Mouse (Mus musculus): ENCODE results near the gene Ttc39d.
"Not testable (repeated sequence)": the region's sequence is repeated elsewhere in the genome, so short reads cannot be mapped to it uniquely, and the experiment has no call there.

Ttc39d gene

GRCm38 (mm10) chr17:80199160-80199778 is 8.0 kb upstream of the Ttc39d start:
- no peak for DNase-seq

- no peak for DNase-seq
Measured at GRCm38 (mm10) chr17:80205657-80206056, 1.6 kb upstream of the Ttc39d start.

- DNase-seq = no peak
Measured at GRCm38 (mm10) chr17:80206301-80206670, 974 bp upstream of the Ttc39d start.

- DNase-seq = not testable (repeated sequence)
Measured at GRCm38 (mm10) chr17:80213998-80214397, 6.7 kb downstream of the Ttc39d start.

GRCm38 (mm10) chr17:80220131-80220530 is 12.9 kb downstream of the Ttc39d start:
- DNase-seq = no peak

- DNase-seq = no peak
Measured at GRCm38 (mm10) chr17:80221202-80221601, 13.9 kb downstream of the Ttc39d start.

GRCm38 (mm10) chr17:80221890-80222628 is 14.8 kb downstream of the Ttc39d start:
- DNase-seq = peak in 1 of 2 experiments; percentile 28

- no peak for DNase-seq
Measured at GRCm38 (mm10) chr17:80223829-80224228, 16.6 kb downstream of the Ttc39d start.

GRCm38 (mm10) chr17:80224326-80225116 is 17.3 kb downstream of the Ttc39d start, which contains the start of gene Gemin6:
Gemin6 (plus strand) TSS chr17:80224441.
- DNase-seq = peak; percentile 86

- DNase-seq = not testable (repeated sequence)
Measured at GRCm38 (mm10) chr17:80225142-80225541, 17.9 kb downstream of the Ttc39d start.

GRCm38 (mm10) chr17:80229396-80229795 is 22.1 kb downstream of the Ttc39d start:
- DNase-seq = no peak

- no peak for DNase-seq
Measured at GRCm38 (mm10) chr17:80233844-80234243, 26.6 kb downstream of the Ttc39d start.

- no peak for DNase-seq
Measured at GRCm38 (mm10) chr17:80234376-80234775, 27.1 kb downstream of the Ttc39d start.

- DNase-seq = no peak
Measured at GRCm38 (mm10) chr17:80235477-80235876, 28.2 kb downstream of the Ttc39d start.

- DNase-seq = no peak
Measured at GRCm38 (mm10) chr17:80236805-80237204, 29.5 kb downstream of the Ttc39d start.

GRCm38 (mm10) chr17:80237475-80237874 is 30.2 kb downstream of the Ttc39d start:
- no peak for DNase-seq

- no peak for DNase-seq
Measured at GRCm38 (mm10) chr17:80241594-80241993, 34.3 kb downstream of the Ttc39d start.

- DNase-seq = peak in 1 of 2 experiments; percentile 44
Measured at GRCm38 (mm10) chr17:80243116-80243515, 35.9 kb downstream of the Ttc39d start.

- DNase-seq = peak; percentile 29 to 53
Measured at GRCm38 (mm10) chr17:80252757-80253525, 45.7 kb downstream of the Ttc39d start.

GRCm38 (mm10) chr17:80254421-80254820 is 47.2 kb downstream of the Ttc39d start:
- no peak for DNase-seq

GRCm38 (mm10) chr17:80255208-80255607 is 47.9 kb downstream of the Ttc39d start:
- DNase-seq = peak; percentile 76 to 81

GRCm38 (mm10) chr17:80267065-80267464 is 59.8 kb downstream of the Ttc39d start:
- DNase-seq = no peak
